Mouse (Mus musculus): Measurements from ENCODE around the gene Homer2. TPM values are rescaled to one million over a fixed set of nuclear protein-coding genes. Genes with fewer than 3 reads are reported as not detected.

Homer2 gene
- polyA plus RNA-seq, 1 experiment from 2014 or later = 43.6 TPM

- H3K27me3 ChIP-seq (replicated peaks; ENCODE audit: control insufficient read depth, insufficient read depth, low read length) = no peaks in the 10 kb centered on the region
- 70% methylated on average over 6 of the region's 6 CpGs for WGBS
- H3K27ac ChIP-seq (ENCODE audit: low read length) = peak overlapping the region; percentile 95
- H3K4me2 ChIP-seq (ENCODE audit: low read depth, low read length) = peak overlapping the region; percentile 45
- peak overlapping the region; percentile 22; the same call in 1 of the 2 replicates for H3K4me3 ChIP-seq (ENCODE audit: low read length)
- peak; percentile 59 for ATAC-seq
- no peaks in the 10 kb centered on the region for H3K36me3 ChIP-seq (ENCODE audit: control insufficient read depth, insufficient read depth, low read length)
- H3K4me1 ChIP-seq (ENCODE audit: control insufficient read depth, insufficient read depth, low read length) = peaks cover 27% of the 10 kb centered on the region
- H3K9ac ChIP-seq (ENCODE audit: low read depth, low read length) = no peak overlapping the region
- H3K9me3 ChIP-seq (ENCODE audit: control insufficient read depth, low read length) = no peaks in the 10 kb centered on the region
These were observed 19.5 kb downstream of the Homer2 start for GRCm38 (mm10) chr7:81687684-81688316.

- H3K9me3 ChIP-seq (ENCODE audit: control insufficient read depth, low read length) = no peaks in the 10 kb centered on the region
- no peak overlapping the region for H3K4me2 ChIP-seq (ENCODE audit: low read depth, low read length)
- H3K36me3 ChIP-seq (ENCODE audit: control insufficient read depth, insufficient read depth, low read length) = no peaks in the 10 kb centered on the region
- WGBS = 79% methylated on average over 7 of the region's 7 CpGs
- no peak overlapping the region for H3K9ac ChIP-seq (ENCODE audit: low read depth, low read length)
- H3K27ac ChIP-seq (ENCODE audit: low read length) = no peak overlapping the region
- H3K4me1 ChIP-seq (ENCODE audit: control insufficient read depth, insufficient read depth, low read length) = peaks cover 24% of the 10 kb centered on the region
- no peaks in the 10 kb centered on the region for H3K27me3 ChIP-seq (replicated peaks; ENCODE audit: control insufficient read depth, insufficient read depth, low read length)
- no peak overlapping the region for H3K4me3 ChIP-seq (ENCODE audit: low read length)
- ATAC-seq = no peak
These were observed 22.0 kb downstream of the Homer2 start for GRCm38 (mm10) chr7:81685375-81685774.

DNA sequence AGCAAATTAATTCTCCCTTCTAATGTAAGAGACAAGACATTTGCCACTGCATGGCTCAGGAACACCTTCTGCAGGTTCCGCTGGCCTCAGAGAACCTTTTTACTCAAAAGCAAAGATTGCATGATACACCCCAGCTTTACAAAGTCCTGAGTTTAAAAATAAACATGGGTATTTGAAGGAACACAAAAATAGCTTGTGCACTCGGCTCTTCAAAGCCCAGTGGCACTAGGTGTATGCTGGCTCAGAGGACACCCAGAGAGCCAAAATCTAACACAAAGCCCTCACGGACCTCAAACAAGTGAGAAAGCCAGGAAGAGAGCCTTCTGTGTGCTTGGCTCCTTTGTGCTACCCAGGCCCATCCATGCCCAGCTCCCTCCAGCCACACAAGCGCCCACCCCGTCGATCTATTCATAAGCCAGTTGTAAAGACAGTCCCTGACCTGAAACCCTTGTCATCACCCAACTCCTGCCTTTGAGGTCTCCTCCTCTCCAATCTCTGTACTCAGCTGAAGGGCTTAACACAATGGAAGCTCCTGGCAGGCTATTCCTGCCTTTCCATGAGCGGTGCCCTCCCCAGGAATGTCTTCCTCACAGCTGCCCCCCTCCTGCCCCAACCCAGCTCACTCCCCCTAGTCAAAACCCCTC is 23.4 kb downstream of the Homer2 start:
- WGBS = 77% methylated on average over 7 of the region's 7 CpGs
- no peak for ATAC-seq
- Histone ChIP-seq H3K9ac (ENCODE audit: low read depth, low read length) (no peak overlapping the region), H3K9me3 (ENCODE audit: control insufficient read depth, low read length) (no peaks in the 10 kb centered on the region), H3K27me3 (replicated peaks; ENCODE audit: control insufficient read depth, insufficient read depth, low read length) (no peaks in the 10 kb centered on the region), H3K4me3 (ENCODE audit: low read length) (no peak overlapping the region), H3K36me3 (ENCODE audit: control insufficient read depth, insufficient read depth, low read length) (no peaks in the 10 kb centered on the region), H3K4me1 (ENCODE audit: control insufficient read depth, insufficient read depth, low read length) (peaks cover 12% of the 10 kb centered on the region), H3K27ac (ENCODE audit: low read length) (no peak overlapping the region), H3K4me2 (ENCODE audit: low read depth, low read length) (no peak overlapping the region)

- H3K27me3 ChIP-seq (replicated peaks; ENCODE audit: control insufficient read depth, insufficient read depth, low read length) = no peaks in the 10 kb centered on the region
- H3K4me2 ChIP-seq (ENCODE audit: low read depth, low read length) = no peak overlapping the region
- no peaks in the 10 kb centered on the region for H3K9me3 ChIP-seq (ENCODE audit: control insufficient read depth, low read length)
- H3K4me3 ChIP-seq (ENCODE audit: low read length) = no peak overlapping the region
- WGBS = 71% methylated on average over 3 of the region's 3 CpGs
- H3K36me3 ChIP-seq (ENCODE audit: control insufficient read depth, insufficient read depth, low read length) = no peaks in the 10 kb centered on the region
- no peak for ATAC-seq
- H3K27ac ChIP-seq (ENCODE audit: low read length) = no peak overlapping the region
- no peak overlapping the region for H3K9ac ChIP-seq (ENCODE audit: low read depth, low read length)
- peaks cover 12% of the 10 kb centered on the region for H3K4me1 ChIP-seq (ENCODE audit: control insufficient read depth, insufficient read depth, low read length)
These were observed 25.9 kb downstream of the Homer2 start for GRCm38 (mm10) chr7:81681386-81681785.

DNA sequence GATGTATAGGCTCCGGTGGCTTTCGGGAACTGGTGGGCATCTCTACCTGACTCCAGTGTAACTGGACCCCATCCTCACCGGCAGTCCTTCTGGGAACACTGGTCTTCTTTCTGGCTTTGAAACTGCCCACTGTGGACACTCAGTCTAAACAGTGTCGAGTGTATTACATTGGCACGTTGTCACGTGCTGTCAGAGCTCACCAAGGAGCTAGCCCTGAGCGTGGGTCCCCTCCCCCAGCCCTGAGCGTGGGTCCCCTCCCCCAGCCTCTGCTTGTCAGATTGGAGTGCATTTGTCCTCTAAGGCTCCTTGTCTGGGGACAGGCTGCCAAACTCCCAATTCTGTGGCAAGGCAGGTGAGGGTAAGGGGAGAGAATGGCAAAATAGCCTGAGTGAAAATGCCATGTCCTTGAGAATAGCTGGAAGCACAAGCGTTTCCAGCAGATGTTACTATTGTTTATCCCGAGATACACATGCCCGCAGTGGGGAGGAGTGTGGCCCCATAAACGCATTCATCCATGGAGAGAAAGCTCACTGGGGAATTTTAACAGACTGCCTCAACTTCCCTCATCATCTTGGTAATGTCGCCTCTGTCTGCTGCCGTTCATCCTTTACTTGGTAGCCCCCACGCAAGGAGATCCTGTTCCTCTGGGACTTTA is 33.8 kb downstream of the Homer2 start:
- 49% methylated on average over 15 of the region's 15 CpGs for WGBS
- no peak overlapping the region for H3K4me2 ChIP-seq (ENCODE audit: low read depth, low read length)
- H3K36me3 ChIP-seq (ENCODE audit: control insufficient read depth, insufficient read depth, low read length) = no peaks in the 10 kb centered on the region

DNA sequence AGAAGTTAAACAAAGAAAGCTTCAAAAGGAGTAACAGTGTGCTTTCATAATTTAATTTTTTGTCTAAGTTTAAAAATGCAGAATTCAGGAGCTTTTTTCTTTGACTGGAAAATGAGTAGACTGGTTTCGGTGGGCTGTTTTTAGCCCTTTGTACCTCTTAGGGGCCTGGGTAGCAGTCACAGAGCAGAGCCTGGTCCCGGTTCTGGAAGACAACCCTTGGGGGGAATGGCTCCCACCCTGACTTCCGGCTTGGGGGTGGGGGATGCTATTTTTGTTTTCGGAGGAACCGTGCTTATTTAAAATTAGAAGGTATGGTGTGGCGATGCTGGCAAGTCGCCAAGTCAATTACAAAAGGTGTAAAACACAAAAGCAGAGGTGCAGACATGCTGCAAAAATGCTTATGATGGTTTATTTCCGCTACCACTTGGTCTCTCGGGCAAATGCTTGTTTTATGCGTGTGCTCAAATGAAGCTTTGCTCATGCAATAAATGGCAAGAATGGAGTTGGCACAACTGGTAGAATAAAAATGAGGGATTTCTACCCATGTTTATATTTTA is 34.5 kb downstream of the Homer2 start:
- 0 out of 2 replicates have a peak, but pooled peaks cover 3% of the 10 kb centered on the region for H3K4me1 ChIP-seq (ENCODE audit: control insufficient read depth, insufficient read depth, low read length)
- H3K36me3 ChIP-seq (ENCODE audit: control insufficient read depth, insufficient read depth, low read length) = no peaks in the 10 kb centered on the region
- H3K27ac ChIP-seq (ENCODE audit: low read length) = no peak overlapping the region
- WGBS = 75% methylated on average over 10 of the region's 10 CpGs
- no peak overlapping the region for H3K4me2 ChIP-seq (ENCODE audit: low read depth, low read length)
- H3K9ac ChIP-seq (ENCODE audit: low read depth, low read length) = no peak overlapping the region
- no peaks in the 10 kb centered on the region for H3K9me3 ChIP-seq (ENCODE audit: control insufficient read depth, low read length)
- no peak for ATAC-seq
- H3K27me3 ChIP-seq (replicated peaks; ENCODE audit: control insufficient read depth, insufficient read depth, low read length) = no peaks in the 10 kb centered on the region
- H3K4me3 ChIP-seq (ENCODE audit: low read length) = no peak overlapping the region

More for the DNA sequence above, 33.8 kb downstream of the Homer2 start:
- H3K27me3 ChIP-seq (replicated peaks; ENCODE audit: control insufficient read depth, insufficient read depth, low read length) = no peaks in the 10 kb centered on the region
- H3K4me1 ChIP-seq (ENCODE audit: control insufficient read depth, insufficient read depth, low read length) = 0 out of 2 replicates have a peak, but pooled peaks cover 3% of the 10 kb centered on the region
- no peak overlapping the region for H3K4me3 ChIP-seq (ENCODE audit: low read length)
- no peak for ATAC-seq
- no peak overlapping the region for H3K9ac ChIP-seq (ENCODE audit: low read depth, low read length)
- no peaks in the 10 kb centered on the region for H3K9me3 ChIP-seq (ENCODE audit: control insufficient read depth, low read length)
- H3K27ac ChIP-seq (ENCODE audit: low read length) = no peak overlapping the region

- H3K27ac ChIP-seq (ENCODE audit: low read length) = no peak overlapping the region
- H3K4me1 ChIP-seq (ENCODE audit: control insufficient read depth, insufficient read depth, low read length) = no peaks in the 10 kb centered on the region
- ATAC-seq = no peak
- no peak overlapping the region for H3K4me3 ChIP-seq (ENCODE audit: low read length)
- H3K9ac ChIP-seq (ENCODE audit: low read depth, low read length) = no peak overlapping the region
- 77% methylated on average over 4 of the region's 4 CpGs for WGBS
- H3K36me3 ChIP-seq (ENCODE audit: control insufficient read depth, insufficient read depth, low read length) = no peaks in the 10 kb centered on the region
- no peaks in the 10 kb centered on the region for H3K27me3 ChIP-seq (replicated peaks; ENCODE audit: control insufficient read depth, insufficient read depth, low read length)
- H3K4me2 ChIP-seq (ENCODE audit: low read depth, low read length) = no peak overlapping the region
- no peaks in the 10 kb centered on the region for H3K9me3 ChIP-seq (ENCODE audit: control insufficient read depth, low read length)
These were observed 40.2 kb downstream of the Homer2 start for GRCm38 (mm10) chr7:81667156-81667555.

GRCm38 (mm10) chr7:81666585-81666984 is 40.7 kb downstream of the Homer2 start:
- Histone ChIP-seq H3K4me1 (ENCODE audit: control insufficient read depth, insufficient read depth, low read length) (no peaks in the 10 kb centered on the region), H3K27ac (ENCODE audit: low read length) (no peak overlapping the region), H3K4me2 (ENCODE audit: low read depth, low read length) (no peak overlapping the region), H3K9ac (ENCODE audit: low read depth, low read length) (no peak overlapping the region), H3K9me3 (ENCODE audit: control insufficient read depth, low read length) (no peaks in the 10 kb centered on the region), H3K36me3 (ENCODE audit: control insufficient read depth, insufficient read depth, low read length) (no peaks in the 10 kb centered on the region), H3K4me3 (ENCODE audit: low read length) (no peak overlapping the region), H3K27me3 (replicated peaks; ENCODE audit: control insufficient read depth, insufficient read depth, low read length) (no peaks in the 10 kb centered on the region)
- WGBS = 85% methylated on average over 9 of the region's 9 CpGs
- ATAC-seq = no peak

GRCm38 (mm10) chr7:81663057-81663456 is 44.3 kb downstream of the Homer2 start:
- Histone ChIP-seq H3K4me3 (ENCODE audit: low read length) (no peak overlapping the region), H3K4me1 (ENCODE audit: control insufficient read depth, insufficient read depth, low read length) (no peaks in the 10 kb centered on the region), H3K27me3 (replicated peaks; ENCODE audit: control insufficient read depth, insufficient read depth, low read length) (no peaks in the 10 kb centered on the region), H3K27ac (ENCODE audit: low read length) (no peak overlapping the region), H3K9me3 (ENCODE audit: control insufficient read depth, low read length) (no peaks in the 10 kb centered on the region), H3K36me3 (ENCODE audit: control insufficient read depth, insufficient read depth, low read length) (no peaks in the 10 kb centered on the region), H3K9ac (ENCODE audit: low read depth, low read length) (no peak overlapping the region), H3K4me2 (ENCODE audit: low read depth, low read length) (no peak overlapping the region)
- 31% methylated on average over 3 of the region's 3 CpGs for WGBS
- peak; percentile 33; the same call in 1 of the 2 replicates for ATAC-seq
